Mouse (Mus musculus) liver, adult 10 weeks (tissue): ENCODE measurements around the gene Cep57l1. TPM values are rescaled to one million over a fixed set of nuclear protein-coding genes. Genes with fewer than 3 reads are reported as not detected.

Experiments used
- polyA plus RNA-seq: library from polyadenylated mRNA; stranded (reverse); fragments of 350-450 nt; fragmentation: Illumina TruSeq; extraction: RNeasy Lipid Tissue Mini Kit (QIAGEN cat#74804); gene quantifications from one replicate; pipeline ENCODE4 v1.2.3, GENCODE M21; 2014; ENCODE audit warnings: low read depth, low replicate concordance

Cep57l1 gene
- polyA plus RNA-seq: 5.7 TPM

DNA sequence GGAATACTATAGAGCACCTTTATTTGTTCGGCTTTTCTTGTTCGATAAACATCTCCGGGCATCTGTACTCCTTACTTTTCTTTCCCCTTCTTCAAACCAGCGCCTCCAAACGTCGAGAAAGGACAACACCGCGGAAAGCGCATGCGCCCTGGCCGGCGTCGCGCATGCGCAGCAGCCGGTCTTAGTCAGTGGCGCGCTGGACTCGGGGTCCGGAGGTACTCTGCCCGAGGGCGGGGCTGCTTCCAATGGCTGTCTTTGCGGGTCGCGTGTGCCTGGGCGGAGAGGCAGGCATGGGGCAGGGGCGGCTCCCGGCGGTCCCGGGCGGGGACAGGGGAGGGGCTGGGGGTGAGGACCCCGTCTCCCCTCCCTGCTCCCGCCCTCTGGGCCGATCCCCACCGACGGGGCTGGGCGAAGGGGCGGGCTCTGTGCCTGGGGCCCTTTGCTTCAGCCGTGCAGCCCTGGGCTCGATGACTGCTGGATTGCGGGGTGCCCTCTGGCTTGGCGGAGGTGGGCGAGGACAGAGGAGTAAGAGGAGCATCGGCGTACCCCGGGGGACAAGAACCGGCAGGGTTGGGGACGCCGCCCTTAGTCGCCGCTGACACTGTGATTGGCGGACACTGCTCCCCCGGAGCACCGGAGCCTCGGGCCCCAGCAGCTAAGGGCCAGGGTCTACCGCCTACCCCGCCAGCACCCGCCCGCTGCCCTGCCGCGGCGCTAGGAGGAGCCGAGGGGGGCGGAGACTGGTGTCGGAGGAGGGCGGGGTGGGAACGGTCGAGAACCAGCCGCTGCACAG, at the start of gene Cep57l1, which contains the start of gene Sesn1:
Gene Cep57l1, minus strand, starts transcription at position 101 of the 793 bp plus-strand sequence.
Gene Sesn1, plus strand, starts transcription at position 165 of the 793 bp plus-strand sequence.

DNA sequence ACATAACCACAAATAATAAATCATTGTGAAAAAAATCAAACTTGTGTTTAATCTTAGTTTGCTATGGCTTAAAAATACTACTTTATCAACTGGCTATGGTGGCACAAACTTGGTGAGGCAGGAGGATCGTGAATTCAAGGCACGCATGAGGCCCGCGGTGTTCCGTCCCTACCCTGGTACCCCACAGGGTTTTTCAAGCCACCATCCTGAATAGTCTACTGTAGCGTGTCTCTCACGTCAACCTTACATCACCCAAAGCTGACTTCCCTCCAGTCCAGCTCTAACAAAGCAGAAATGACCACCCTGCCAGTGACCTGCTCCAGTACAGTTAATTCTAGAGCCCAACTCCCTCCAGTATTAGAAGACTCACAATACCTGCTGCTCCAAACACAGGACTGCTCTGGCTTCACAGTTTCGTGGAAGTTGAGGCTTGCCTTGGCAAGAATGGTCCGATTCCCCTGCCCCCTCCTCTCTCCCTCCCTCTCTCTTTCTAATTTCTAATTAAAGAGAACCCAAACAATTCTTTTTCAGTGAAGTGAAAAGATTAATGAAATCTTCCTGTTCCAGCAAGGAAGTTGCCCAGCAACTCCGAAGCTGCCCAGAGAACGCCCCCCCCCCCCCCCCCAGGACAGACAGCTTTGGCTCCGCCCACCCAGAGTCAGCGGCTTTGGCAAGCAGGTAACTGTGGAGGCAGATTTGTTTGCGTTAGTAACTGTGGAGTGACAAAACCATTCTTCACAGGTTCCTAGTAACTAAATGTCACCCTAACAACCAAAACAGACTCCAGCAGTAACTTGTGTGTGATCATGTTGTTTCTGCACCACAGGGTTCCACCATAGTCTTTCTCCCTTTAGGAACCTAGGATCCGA, 93.4 kb downstream of the Cep57l1 start, which contains the start of gene Ccdc162:
Gene Ccdc162, minus strand, starts transcription at position 606 of the 869 bp plus-strand sequence.

Other genes starting within 250 kb of the Cep57l1 start
- gene Ccdc162, start 93.2 kb downstream of the Cep57l1 start, polyA plus RNA-seq: 14.7 TPM
- 15.2 TPM for gene Sesn1, start 64 bp upstream of the Cep57l1 start, polyA plus RNA-seq
- gene Armc2, start 208.6 kb upstream of the Cep57l1 start, polyA plus RNA-seq: not detected